Mouse (Mus musculus): ENCODE results near the gene Rasip1.

- no peak for TF ChIP-seq POLR2A (IDR thresholded peaks at IDR 0.05; ENCODE audit: insufficient read depth, low read length)
- peak; percentile 89 for TF ChIP-seq CTCF (IDR thresholded peaks at IDR 0.05; ENCODE audit: low read depth, low read length)
- 0 out of 2 replicates have a peak, but pooled peaks have one; percentile 16 for TF ChIP-seq EP300 (IDR thresholded peaks at IDR 0.05; ENCODE audit: insufficient read depth, low read depth, low read length)
Observed at GRCm38 (mm10) chr7:45593118-45593815, 34.0 kb upstream of the Rasip1 start.

All from ES-Bruce4 (cell line).